Mouse (Mus musculus) myocyte (in vitro differentiated cells): Measurements from ENCODE around the gene Fgf23. TPM values are rescaled to one million over a fixed set of nuclear protein-coding genes. Genes with fewer than 3 reads are reported as not detected.
A peak's percentile ranks its signal among the peaks of the same experiment; 100 is the strongest.

ENCODE experiments used
- H3K27me3 ChIP-seq: one replicate; pipeline ENCODE4 v1.6.1; 2011; ENCODE audit not compliant: control insufficient read depth, insufficient read depth, insufficient read length
- H3K36me3 ChIP-seq: one replicate; pipeline ENCODE4 v1.6.1; 2011; ENCODE audit not compliant: control insufficient read depth, insufficient read depth
- H3K4me2 ChIP-seq: one replicate; pipeline ENCODE4 v1.6.1; 2011; ENCODE audit warnings: low read depth, control low read depth
- H3K4me3 ChIP-seq: one replicate; pipeline ENCODE4 v1.5.1; 2011; ENCODE audit warnings: mild to moderate bottlenecking, control low read depth, moderate library complexity
- H3K79me2 ChIP-seq: one replicate; pipeline ENCODE4 v1.6.1; 2011; ENCODE audit not compliant: control insufficient read depth, insufficient read depth
- H3ac ChIP-seq: one replicate; pipeline ENCODE4 v1.6.1; 2011; ENCODE audit not compliant: control insufficient read depth, insufficient read length
- CEBPB ChIP-seq: IDR thresholded peaks from 2 replicates; pipeline ENCODE4 v1.6.1; 2011; ENCODE audit warnings: mild to moderate bottlenecking, moderate library complexity; ENCODE audit not compliant: poor library complexity, insufficient read depth, severe bottlenecking
- E2F4 ChIP-seq: IDR thresholded peaks from one replicate; pipeline ENCODE4 v1.6.1; 2011; ENCODE audit warnings: mild to moderate bottlenecking, control low read depth, moderate library complexity; ENCODE audit not compliant: insufficient read depth
- MAX ChIP-seq: IDR thresholded peaks from one replicate; pipeline ENCODE4 v1.6.1; 2011; ENCODE audit warnings: low read depth, mild to moderate bottlenecking, control low read depth
- MYOD1 ChIP-seq, 3 experiments: IDR thresholded peaks; one replicate each; pipeline ENCODE4 v1.6.1; 2011; ENCODE audit warnings: control low read depth in 2 of 3, low read depth in 2 of 3, mild to moderate bottlenecking in 2 of 3, moderate library complexity in 1 of 3; ENCODE audit not compliant: insufficient read length in 2 of 3, control insufficient read depth in 1 of 3
- MYOG ChIP-seq, 3 experiments: IDR thresholded peaks; one replicate each; pipeline ENCODE4 v1.6.1; 2011; ENCODE audit warnings: control low read depth in 2 of 3, low read depth in 2 of 3, mild to moderate bottlenecking in 2 of 3; ENCODE audit not compliant: insufficient read length in 2 of 3, control insufficient read depth in 1 of 3, insufficient read depth in 1 of 3
- POLR2A ChIP-seq: IDR thresholded peaks from one replicate; pipeline ENCODE4 v1.6.1; 2011; ENCODE audit warnings: low read depth, mild to moderate bottlenecking, control low read depth, moderate library complexity; ENCODE audit not compliant: insufficient read length
- POLR2AphosphoS2 ChIP-seq: IDR thresholded peaks from one replicate; pipeline ENCODE4 v1.6.1; 2011; ENCODE audit warnings: low read depth, control low read depth; ENCODE audit not compliant: insufficient read length
- REST ChIP-seq: IDR thresholded peaks from one replicate; pipeline ENCODE4 v1.6.1; 2011; ENCODE audit warnings: mild to moderate bottlenecking, control low read depth, moderate library complexity; ENCODE audit not compliant: insufficient read depth, insufficient read length
- SRF ChIP-seq: IDR thresholded peaks from one replicate; pipeline ENCODE4 v1.6.1; 2011; ENCODE audit warnings: low read depth; ENCODE audit not compliant: control insufficient read depth, insufficient read length
- TCF12 ChIP-seq: IDR thresholded peaks from one replicate; pipeline ENCODE4 v1.6.1; 2011; ENCODE audit warnings: mild to moderate bottlenecking, control low read depth; ENCODE audit not compliant: poor library complexity, insufficient read depth, severe bottlenecking
- TCF3 ChIP-seq: IDR thresholded peaks from one replicate; pipeline ENCODE4 v1.6.1; 2011; ENCODE audit warnings: low read depth, control low read depth; ENCODE audit not compliant: insufficient read length
- USF1 ChIP-seq: IDR thresholded peaks from one replicate; pipeline ENCODE4 v1.6.1; 2011; ENCODE audit warnings: low read depth, mild to moderate bottlenecking, control low read depth, moderate library complexity
- polyA plus RNA-seq: library from polyadenylated mRNA; unstranded; fragments of >200 nt; fragmentation: generic; extraction: Trizol; gene quantifications from one replicate; pipeline ENCODE4 v1.2.1, GENCODE M21; 2012; ENCODE audit warnings: missing spikeins

Fgf23 gene
- polyA plus RNA-seq, 1 experiment = not detected

GRCm38 (mm10) chr6:127105107-127105506, 32.4 kb downstream of the Fgf23 start:
- no peak for TF ChIP-seq TCF12
- no peak for TF ChIP-seq MYOD1 (IDR thresholded peaks at IDR 0.05; ENCODE audit: control insufficient read depth in 1 of 3, insufficient read length in 2 of 3, low read depth in 2 of 3)
- no peak for TF ChIP-seq REST
- no peak for TF ChIP-seq MYOG (IDR thresholded peaks at IDR 0.05; ENCODE audit: control insufficient read depth in 1 of 3, insufficient read depth in 1 of 3, insufficient read length in 2 of 3, low read depth in 2 of 3)
- no peak for TF ChIP-seq CEBPB
- TF ChIP-seq E2F4 = no peak
- H3K4me3 ChIP-seq = no peak overlapping the region
- H3K27me3 ChIP-seq = no peaks in the 10 kb centered on the region
- H3K79me2 ChIP-seq = peaks cover 15% of the 10 kb centered on the region
- H3K36me3 ChIP-seq = peaks cover 4% of the 10 kb centered on the region
- H3K4me2 ChIP-seq = no peak overlapping the region
- H3ac ChIP-seq = no peak overlapping the region

GRCm38 (mm10) chr6:127106189-127106588, 33.5 kb downstream of the Fgf23 start:
- TF ChIP-seq MYOD1 (IDR thresholded peaks at IDR 0.05; ENCODE audit: control insufficient read depth in 1 of 3, insufficient read length in 2 of 3, low read depth in 2 of 3) (no peak), CEBPB (no peak), POLR2AphosphoS2 (no peak)
- no peak overlapping the region for H3K4me2 ChIP-seq
- no peak overlapping the region for H3ac ChIP-seq
- H3K4me3 ChIP-seq = no peak overlapping the region
- peaks cover 15% of the 10 kb centered on the region for H3K79me2 ChIP-seq
- no peaks in the 10 kb centered on the region for H3K27me3 ChIP-seq
- H3K36me3 ChIP-seq = peaks cover 4% of the 10 kb centered on the region

- Histone ChIP-seq H3K4me3 (no peak overlapping the region), H3ac (no peak overlapping the region), H3K27me3 (no peaks in the 10 kb centered on the region), H3K4me2 (no peak overlapping the region), H3K79me2 (peaks cover 15% of the 10 kb centered on the region), H3K36me3 (peaks cover 4% of the 10 kb centered on the region)
- TF ChIP-seq POLR2A (no peak), MAX (no peak), REST (no peak), CEBPB (no peak), SRF (no peak), E2F4 (no peak), POLR2AphosphoS2 (no peak), TCF3 (no peak), MYOG (IDR thresholded peaks at IDR 0.05; ENCODE audit: control insufficient read depth in 1 of 3, insufficient read depth in 1 of 3, insufficient read length in 2 of 3, low read depth in 2 of 3) (no peak), MYOD1 (IDR thresholded peaks at IDR 0.05; ENCODE audit: control insufficient read depth in 1 of 3, insufficient read length in 2 of 3, low read depth in 2 of 3) (no peak), TCF12 (no peak), USF1 (no peak)
These were observed 34.0 kb downstream of the Fgf23 start for GRCm38 (mm10) chr6:127106726-127107125.

- no peaks in the 10 kb centered on the region for H3K36me3 ChIP-seq
- H3K4me3 ChIP-seq = no peak overlapping the region
- no peak for TF ChIP-seq POLR2A
- TF ChIP-seq REST = no peak
- no peak for TF ChIP-seq POLR2AphosphoS2
- TF ChIP-seq MYOD1 (IDR thresholded peaks at IDR 0.05; ENCODE audit: control insufficient read depth in 1 of 3, insufficient read length in 2 of 3, low read depth in 2 of 3) = no peak
- no peak for TF ChIP-seq CEBPB
- no peak for TF ChIP-seq TCF12
- no peak for TF ChIP-seq MYOG (IDR thresholded peaks at IDR 0.05; ENCODE audit: control insufficient read depth in 1 of 3, insufficient read depth in 1 of 3, insufficient read length in 2 of 3, low read depth in 2 of 3)
- TF ChIP-seq USF1 = no peak
- TF ChIP-seq SRF = no peak
- no peak for TF ChIP-seq TCF3
- TF ChIP-seq E2F4 = no peak
- no peak for TF ChIP-seq MAX
- H3K27me3 ChIP-seq = no peaks in the 10 kb centered on the region
- no peak overlapping the region for H3K4me2 ChIP-seq
- peaks cover 15% of the 10 kb centered on the region for H3K79me2 ChIP-seq
- H3ac ChIP-seq = no peak overlapping the region
These were observed 34.7 kb downstream of the Fgf23 start for GRCm38 (mm10) chr6:127107413-127107812.

GRCm38 (mm10) chr6:127108368-127109060, 35.8 kb downstream of the Fgf23 start:
- Histone ChIP-seq H3K4me2 (peak overlapping the region; percentile 97), H3K79me2 (peaks cover 15% of the 10 kb centered on the region), H3K27me3 (no peaks in the 10 kb centered on the region), H3K36me3 (no peaks in the 10 kb centered on the region), H3ac (peak overlapping the region; percentile 9), H3K4me3 (peak overlapping the region; percentile 66)
- TF ChIP-seq E2F4 (no peak), MYOG (IDR thresholded peaks at IDR 0.05; ENCODE audit: control insufficient read depth in 1 of 3, insufficient read depth in 1 of 3, insufficient read length in 2 of 3, low read depth in 2 of 3) (no peak), CEBPB (no peak), TCF12 (no peak), TCF3 (no peak), SRF (no peak), MAX (no peak), POLR2AphosphoS2 (no peak), USF1 (no peak), REST (no peak), POLR2A (no peak)
